Mouse (Mus musculus) MEL (cell line): Measurements from ENCODE around the gene Tssk3. TPM values are rescaled to one million over a fixed set of nuclear protein-coding genes. Genes with fewer than 3 reads are reported as not detected.
A peak's percentile ranks its signal among the peaks of the same experiment; 100 is the strongest.

ENCODE experiments used
- DNase-seq: peaks from one replicate; pipeline ENCODE4 v3.0.0; 2011; ENCODE audit warnings: low read depth, low spot score
- H3K27ac ChIP-seq: 2 replicates; pipeline ENCODE4 v1.5.1; 2012; ENCODE audit warnings: low read depth, mild to moderate bottlenecking, control low read depth, low read length, moderate library complexity; ENCODE audit not compliant: control insufficient read depth
- H3K27me3 ChIP-seq, 2 experiments: fragments of 150-350 bp in 1 of 2; sonication (generic) in 1 of 2; 2 replicates each; pipeline ENCODE4 v1.6.1; 2012; ENCODE audit warnings: low read length in 2 of 2, mild to moderate bottlenecking in 2 of 2, improper control_type of control experiment in 1 of 2, moderate library complexity in 1 of 2; ENCODE audit not compliant: insufficient read depth in 2 of 2, control insufficient read depth in 1 of 2
- H3K36me3 ChIP-seq, 2 experiments: 2 replicates each; pipeline ENCODE4 v1.6.1; 2012 to 2014; ENCODE audit warnings: low read length in 2 of 2, improper control_type of control experiment in 1 of 2, inconsistent platforms in 1 of 2, mild to moderate bottlenecking in 1 of 2; ENCODE audit not compliant: insufficient read depth in 2 of 2, control insufficient read depth in 1 of 2
- H3K4me1 ChIP-seq, 2 experiments: fragments of 150-350 bp in 1 of 2; sonication (generic) in 1 of 2; 2 replicates each; pipeline ENCODE4 v1.6.1; 2012; ENCODE audit warnings: low read length in 2 of 2, improper control_type of control experiment in 1 of 2, mild to moderate bottlenecking in 1 of 2; ENCODE audit not compliant: insufficient read depth in 2 of 2, control insufficient read depth in 1 of 2
- H3K4me3 ChIP-seq, 2 experiments: fragments of 150-350 bp in 1 of 2; sonication (generic) in 1 of 2; 2 replicates each; pipeline ENCODE4 v1.5.1; 2012; ENCODE audit warnings: low read depth in 2 of 2, low read length in 2 of 2, mild to moderate bottlenecking in 2 of 2, moderate library complexity in 2 of 2, control low read depth in 1 of 2, improper control_type of control experiment in 1 of 2; ENCODE audit not compliant: control insufficient read depth in 1 of 2, insufficient read depth in 1 of 2
- H3K79me2 ChIP-seq: 2 replicates; pipeline ENCODE4 v1.6.1; 2012; ENCODE audit warnings: mild to moderate bottlenecking, low read length, moderate library complexity; ENCODE audit not compliant: control insufficient read depth, poor library complexity, insufficient read depth
- H3K9ac ChIP-seq: 2 replicates; pipeline ENCODE4 v1.6.1; 2012; ENCODE audit warnings: low read depth, mild to moderate bottlenecking, control low read depth, low read length, moderate library complexity; ENCODE audit not compliant: control insufficient read depth, poor library complexity, severe bottlenecking
- H3K9me3 ChIP-seq: fragments of 150-350 bp; sonication (generic); replicated peaks from 2 replicates; pipeline ENCODE4 v1.6.1; 2012; ENCODE audit warnings: mild to moderate bottlenecking, low read length, improper control_type of control experiment, moderate library complexity; ENCODE audit not compliant: insufficient read depth
- BHLHE40 ChIP-seq: IDR thresholded peaks from 2 replicates; pipeline ENCODE4 v1.6.1; 2012; ENCODE audit warnings: low read depth, mild to moderate bottlenecking, inconsistent platforms, low read length, improper control_type of control experiment, borderline replicate concordance
- CHD1 ChIP-seq: IDR thresholded peaks from 2 replicates; pipeline ENCODE4 v1.6.1; 2012; ENCODE audit warnings: low read depth, mild to moderate bottlenecking, inconsistent platforms, low read length, improper control_type of control experiment
- E2F4 ChIP-seq: IDR thresholded peaks from 2 replicates; pipeline ENCODE4 v1.6.1; 2011; ENCODE audit warnings: low read depth, low read length, improper control_type of control experiment, borderline replicate concordance
- EP300 ChIP-seq, 2 experiments: IDR thresholded peaks; 2 replicates each; pipeline ENCODE4 v1.6.1; 2011; ENCODE audit warnings: improper control_type of control experiment in 2 of 2, low read length in 2 of 2, low read depth in 1 of 2, mild to moderate bottlenecking in 1 of 2
- ETS1 ChIP-seq: IDR thresholded peaks from 2 replicates; pipeline ENCODE4 v1.6.1; 2012; ENCODE audit warnings: low read depth, mild to moderate bottlenecking, inconsistent platforms, low read length, improper control_type of control experiment, moderate library complexity
- GABPA ChIP-seq: IDR thresholded peaks from 2 replicates; pipeline ENCODE4 v1.6.1; 2012; ENCODE audit warnings: low read depth, mild to moderate bottlenecking, inconsistent platforms, low read length, improper control_type of control experiment, moderate library complexity
- HCFC1 ChIP-seq: IDR thresholded peaks from 2 replicates; pipeline ENCODE4 v1.6.1; 2012; ENCODE audit warnings: low read depth, mild to moderate bottlenecking, inconsistent platforms, low read length, improper control_type of control experiment, moderate library complexity
- MAFK ChIP-seq: IDR thresholded peaks from 2 replicates; pipeline ENCODE4 v1.6.1; 2011; ENCODE audit warnings: low read depth, mild to moderate bottlenecking, low read length, improper control_type of control experiment, borderline replicate concordance
- MAZ ChIP-seq: IDR thresholded peaks from 2 replicates; pipeline ENCODE4 v1.6.1; 2012; ENCODE audit warnings: low read depth, mild to moderate bottlenecking, inconsistent platforms, low read length, improper control_type of control experiment
- MXI1 ChIP-seq: IDR thresholded peaks from 2 replicates; pipeline ENCODE4 v1.6.1; 2011; ENCODE audit warnings: mild to moderate bottlenecking, low read depth, low read length, improper control_type of control experiment
- NELFE ChIP-seq: IDR thresholded peaks from 2 replicates; pipeline ENCODE4 v1.6.1; 2011; ENCODE audit warnings: low read depth, low read length, improper control_type of control experiment
- POLR2AphosphoS2 ChIP-seq: IDR thresholded peaks from 2 replicates; pipeline ENCODE4 v1.6.1; 2011; ENCODE audit warnings: low read length, improper control_type of control experiment
- POLR2AphosphoS5 ChIP-seq: IDR thresholded peaks from 2 replicates; pipeline ENCODE4 v1.6.1; 2012; ENCODE audit warnings: low read depth, borderline replicate concordance, mild to moderate bottlenecking, inconsistent platforms, low read length, moderate library complexity, mixed read lengths
- ZC3H11A ChIP-seq: IDR thresholded peaks from 2 replicates; pipeline ENCODE4 v1.6.1; 2012; ENCODE audit warnings: low read depth, mild to moderate bottlenecking, inconsistent platforms, low read length, improper control_type of control experiment
- polyA plus RNA-seq, 2 experiments: library from polyadenylated mRNA; stranded (reverse) in 1 of 2; unstranded in 1 of 2; fragments of >175 nt in 1 of 2; fragments of >200 nt in 1 of 2; gene quantifications; 2 replicates each; pipeline versions ENCODE4 v1.2.1 to v1.2.4; 2012; ENCODE audit warnings: low replicate concordance in 2 of 2, low read depth in 1 of 2; ENCODE audit not compliant: insufficient read length in 2 of 2, insufficient read depth in 1 of 2, missing spikeins in 1 of 2
- total RNA-seq: library from RNA; depleted of rRNA; stranded (reverse); fragments of 300-350 nt; gene quantifications from 2 replicates; pipeline ENCODE4 v1.2.3, GENCODE M21; 2012

Gene Tssk3
- total and polyA plus RNA-seq, 3 experiments: not detected

GRCm38 (mm10) chr4:129508834-129509600 is 18.2 kb upstream of the Tssk3 start:
- no peak for TF ChIP-seq HCFC1
- no peak for TF ChIP-seq MXI1
- TF ChIP-seq NELFE: no peak
- no peak for TF ChIP-seq CHD1
- TF ChIP-seq POLR2AphosphoS2: no peak
- TF ChIP-seq E2F4: no peak
- TF ChIP-seq ETS1: no peak
- no peak for TF ChIP-seq ZC3H11A
- TF ChIP-seq MAZ: no peak
- TF ChIP-seq POLR2AphosphoS5: no peak
- TF ChIP-seq GABPA: no peak
- TF ChIP-seq, all 39 proteins: peak for 0
- no peak for DNase-seq
- H3K79me2 ChIP-seq: no peaks in the 10 kb centered on the region; the same call in 1 of the 2 replicates
- no peak overlapping the region for H3K9ac ChIP-seq
- H3K4me1 ChIP-seq: peaks cover 0 to 6% of the 10 kb centered on the region in 2 experiments; a peak in 2 of 4 replicates
- H3K27ac ChIP-seq: no peak overlapping the region
- H3K27me3 ChIP-seq: no peaks in the 10 kb centered on the region
- H3K4me3 ChIP-seq: no peak overlapping the region
- no peaks in the 10 kb centered on the region for H3K9me3 ChIP-seq
- H3K36me3 ChIP-seq: no peaks in the 10 kb centered on the region

GRCm38 (mm10) chr4:129508237-129508515 is 17.4 kb upstream of the Tssk3 start:
- H3K27me3 ChIP-seq: no peaks in the 10 kb centered on the region
- no peak for TF ChIP-seq EP300 (IDR thresholded peaks at IDR 0.05; ENCODE audit: low read depth in 1 of 2, low read length in 2 of 2)
- peak; percentile 14; the same call in 1 of the 2 replicates for TF ChIP-seq BHLHE40
- no peak for TF ChIP-seq MAFK
- H3K9ac ChIP-seq: peak overlapping the region; percentile 46; the same call in 1 of the 2 replicates
- no peak for DNase-seq
- H3K36me3 ChIP-seq: no peaks in the 10 kb centered on the region
- H3K4me3 ChIP-seq: peak overlapping the region; percentile 35 to 37; a peak in 3 of 4 replicates
- no peaks in the 10 kb centered on the region for H3K79me2 ChIP-seq
- H3K4me1 ChIP-seq: peaks cover 0 to 6% of the 10 kb centered on the region in 2 experiments; a peak in 2 of 4 replicates
- no peaks in the 10 kb centered on the region for H3K9me3 ChIP-seq
- no peak overlapping the region for H3K27ac ChIP-seq
